Mouse (Mus musculus) lung, adult 2 months (tissue): ENCODE results near the gene Slc38a8. TPM values are rescaled to one million over a fixed set of nuclear protein-coding genes. Genes with fewer than 3 reads are reported as not detected.

Source experiments
- DNase-seq: peaks from one replicate; pipeline ENCODE4 v3.0.0; 2022
- H3K4me1 ChIP-seq: fragments of 200-500 bp; 2 replicates; pipeline ENCODE4 v1.6.1; 2011; ENCODE audit warnings: low read length; ENCODE audit not compliant: control insufficient read depth, insufficient read depth
- H3K4me3 ChIP-seq: fragments of 200-500 bp; replicated peaks from 2 replicates; pipeline ENCODE3; 2011; ENCODE audit warnings: low read depth, mild to moderate bottlenecking, control low read depth, low read length; ENCODE audit errors: extremely low read depth
- CTCF ChIP-seq: fragments of 200-500 bp; IDR thresholded peaks from 2 replicates; pipeline ENCODE4 v1.5.1; 2011; ENCODE audit warnings: mild to moderate bottlenecking, low read length, control low read depth; ENCODE audit not compliant: insufficient read depth
- POLR2A ChIP-seq: fragments of 200-500 bp; IDR thresholded peaks from 2 replicates; pipeline ENCODE4 v1.6.1; 2011; ENCODE audit warnings: low read depth, mild to moderate bottlenecking, control low read depth, low read length, borderline replicate concordance; ENCODE audit errors: extremely low read depth
- WGBS: fragments of 180-500 bp; shearing (Covaris S2); methylation state at CpG from one replicate; pipeline ENCODE4 v1.1.7; 2018; 5-methylcytosine and 5-hydroxymethylcytosine counted together
- polyA plus RNA-seq: library from polyadenylated mRNA; depleted of rRNA; stranded (reverse); fragments of >200 nt; gene quantifications from 2 replicates; pipeline ENCODE4 v1.2.3, GENCODE M21; 2012; rRNA removed

Slc38a8 gene
- 0.14 TPM in 1 of 2 replicates, not detected in the other for polyA plus RNA-seq

- TF ChIP-seq CTCF (no peak), POLR2A (no peak)
- no peak for DNase-seq
- 49% methylated on average over 5 of the region's 5 CpGs for WGBS
- Histone ChIP-seq H3K4me3 (no peak within 1 kb of the TSS), H3K4me1 (no peaks in the 10 kb centered on the region)
Measured at GRCm38 (mm10) chr8:119501598-119501997, at the start of gene Slc38a8. TSS of gene Slc38a8 (minus strand) at chr8:119501698.

GRCm38 (mm10) chr8:119548560-119549113 lies 47.1 kb upstream of the Slc38a8 start:
- Histone ChIP-seq H3K4me3 (no peak overlapping the region), H3K4me1 (peaks cover 20% of the 10 kb centered on the region)
- no peak for DNase-seq
- WGBS, result 58% methylated on average over 7 of the region's 7 CpGs
- no peak for TF ChIP-seq POLR2A
- TF ChIP-seq CTCF, result no peak

- Histone ChIP-seq H3K4me3 (no peak overlapping the region), H3K4me1 (peaks cover 11% of the 10 kb centered on the region)
- DNase-seq, result no peak
- WGBS, result 48% methylated on average over 18 of the region's 18 CpGs
- TF ChIP-seq CTCF (no peak), POLR2A (no peak)
Measured at GRCm38 (mm10) chr8:119547019-119547691, 45.7 kb upstream of the Slc38a8 start.

GRCm38 (mm10) chr8:119545791-119546190 lies 44.3 kb upstream of the Slc38a8 start:
- Histone ChIP-seq H3K4me1 (peaks cover 9% of the 10 kb centered on the region), H3K4me3 (no peak overlapping the region)
- TF ChIP-seq CTCF (no peak), POLR2A (no peak)
- WGBS, result 90% methylated on average over 6 of the region's 6 CpGs
- no peak for DNase-seq

GRCm38 (mm10) chr8:119545180-119545579 lies 43.7 kb upstream of the Slc38a8 start:
- no peak overlapping the region for H3K4me3 ChIP-seq
- H3K4me1 ChIP-seq, result peaks cover 5% of the 10 kb centered on the region
- no peak for DNase-seq
- WGBS, result 72% methylated on average over 6 of the region's 6 CpGs
- TF ChIP-seq CTCF (no peak), POLR2A (no peak)

- Histone ChIP-seq H3K4me1 (peaks cover 5% of the 10 kb centered on the region; the same call in 1 of the 2 replicates), H3K4me3 (no peak overlapping the region)
- WGBS, result 78% methylated on average over 3 of the region's 3 CpGs
- DNase-seq, result no peak
- TF ChIP-seq POLR2A, result no peak
- no peak for TF ChIP-seq CTCF
Measured at GRCm38 (mm10) chr8:119544606-119545005, 43.1 kb upstream of the Slc38a8 start.

GRCm38 (mm10) chr8:119531973-119532372 lies 30.5 kb upstream of the Slc38a8 start:
- H3K4me1 ChIP-seq, result no peaks in the 10 kb centered on the region
- WGBS, result 82% methylated on average over 9 of the region's 9 CpGs
- no peak for DNase-seq

GRCm38 (mm10) chr8:119531397-119531796 lies 29.9 kb upstream of the Slc38a8 start:
- Histone ChIP-seq H3K4me3 (no peak overlapping the region), H3K4me1 (no peaks in the 10 kb centered on the region)
- DNase-seq, result no peak
- TF ChIP-seq POLR2A (no peak), CTCF (no peak)
- 94% methylated on average over 3 of the region's 3 CpGs for WGBS

More at GRCm38 (mm10) chr8:119531973-119532372, 30.5 kb upstream of the Slc38a8 start:
- no peak overlapping the region for H3K4me3 ChIP-seq
- TF ChIP-seq CTCF (no peak), POLR2A (no peak)

- 79% methylated on average over 6 of the region's 6 CpGs for WGBS
- TF ChIP-seq CTCF (no peak), POLR2A (no peak)
- no peak for DNase-seq
- no peak overlapping the region for H3K4me3 ChIP-seq
- H3K4me1 ChIP-seq, result no peaks in the 10 kb centered on the region
Measured at GRCm38 (mm10) chr8:119530937-119531336, 29.4 kb upstream of the Slc38a8 start.

GRCm38 (mm10) chr8:119528762-119529161 lies 27.3 kb upstream of the Slc38a8 start:
- WGBS, result 91% methylated on average over 7 of the region's 7 CpGs
- Histone ChIP-seq H3K4me3 (no peak overlapping the region), H3K4me1 (no peaks in the 10 kb centered on the region)
- DNase-seq, result no peak
- no peak for TF ChIP-seq POLR2A
- TF ChIP-seq CTCF, result no peak
